Comparison of ENCODE assay signal across 28 mouse cellular contexts in genomic region chr2:104036316-104036715, GRCm38 (mm10). TPM values are rescaled to one million over a fixed set of nuclear protein-coding genes. Genes with fewer than 3 reads are reported as not detected.
A peak's percentile ranks its signal among the peaks of the same experiment; 100 is the strongest.
DNase-seq lines count a peak whose midpoint lies in the region; ATAC-seq and TF ChIP-seq lines count a peak whose summit lies in the region.
"Had no signal": no experiment of that assay in that cellular context is flagged by ENCODE, and none has a peak within 500 bp of the region (broad histone marks: within the 10 kb centered on the region; RNA-seq: fewer than 3 reads in every experiment).

No protein-coding gene starts in this region.

- no peaks in the 10 kb centered on the region for H3K9me3 ChIP-seq in liver, embryonic 12.5 days (replicated peaks)
- no peaks in the 10 kb centered on the region for H3K9me3 ChIP-seq in liver, postnatal 0 days (ENCODE audit: low read length)
- H3K9me3 ChIP-seq in MEL (replicated peaks; ENCODE audit: insufficient read depth, low read length), result no peaks in the 10 kb centered on the region
- no peaks in the 10 kb centered on the region for H3K9me3 ChIP-seq in hindbrain, embryonic 10.5 days
- no peaks in the 10 kb centered on the region for H3K9me3 ChIP-seq in lung, postnatal 0 days (ENCODE audit: low read length)
- H3K9me3 ChIP-seq: embryonic facial prominence, embryonic 10.5 days; embryonic facial prominence, embryonic 12.5 days; forebrain, embryonic 13.5 days; forebrain, embryonic 15.5 days; G1E had no signal

- H3K9ac ChIP-seq in liver, embryonic 12.5 days, result no peak overlapping the region
- no peak overlapping the region for H3K9ac ChIP-seq in liver, postnatal 0 days (replicated peaks)
- no peak overlapping the region for H3K9ac ChIP-seq in MEL (ENCODE audit: control insufficient read depth, low read depth, low read length, poor library complexity, severe bottlenecking)
- H3K9ac ChIP-seq in lung, postnatal 0 days (replicated peaks; ENCODE audit: low read depth), result no peak overlapping the region
- H3K9ac ChIP-seq: embryonic facial prominence, embryonic 12.5 days; forebrain, embryonic 13.5 days; forebrain, embryonic 15.5 days; forebrain, postnatal 0 days had no signal

- no peak for TF ChIP-seq RAD21 in MEL (IDR thresholded peaks at IDR 0.05; ENCODE audit: low read depth, low read length)

- H3K4me3 ChIP-seq in liver, embryonic 12.5 days, result no peak overlapping the region
- H3K4me3 ChIP-seq in liver, postnatal 0 days (ENCODE audit: low read depth, low read length), result no peak overlapping the region
- H3K4me3 ChIP-seq in MEL (ENCODE audit: control insufficient read depth in 1 of 2, insufficient read depth in 1 of 2, low read depth in 2 of 2, low read length in 2 of 2), result no peak overlapping the region
- no peak overlapping the region for H3K4me3 ChIP-seq in hindbrain, embryonic 10.5 days
- H3K4me3 ChIP-seq in lung, postnatal 0 days (ENCODE audit: low read depth, low read length), result no peak overlapping the region
- H3K4me3 ChIP-seq: embryonic facial prominence, embryonic 10.5 days; embryonic facial prominence, embryonic 12.5 days; forebrain, embryonic 13.5 days; forebrain, embryonic 15.5 days had no signal

- H3K79me2 ChIP-seq in MEL (ENCODE audit: control insufficient read depth, insufficient read depth, low read length, poor library complexity), result no peaks in the 10 kb centered on the region; the same call in 1 of the 2 replicates

- ATAC-seq in liver, embryonic 12.5 days, result no peak
- ATAC-seq in liver, postnatal 0 days, result no peak
- ATAC-seq in lung, postnatal 0 days, result no peak
- ATAC-seq: CD4-positive, CD25-positive, alpha-beta regulatory T cell, adult 4 months; forebrain, embryonic 13.5 days; forebrain, embryonic 15.5 days; forebrain, postnatal 0 days had no signal

- H3K36me3 ChIP-seq in liver, embryonic 12.5 days, result peaks cover 90% of the 10 kb centered on the region
- H3K36me3 ChIP-seq in liver, postnatal 0 days (replicated peaks; ENCODE audit: insufficient read depth, low read length), result peaks cover 67% of the 10 kb centered on the region
- peaks cover 8 to 15% of the 10 kb centered on the region in 2 experiments for H3K36me3 ChIP-seq in MEL (ENCODE audit: control insufficient read depth in 1 of 2, insufficient read depth in 2 of 2, low read length in 2 of 2)
- peaks cover 70% of the 10 kb centered on the region for H3K36me3 ChIP-seq in hindbrain, embryonic 10.5 days
- H3K36me3 ChIP-seq in lung, postnatal 0 days (ENCODE audit: insufficient read depth, low read length), result peaks cover 8% of the 10 kb centered on the region; the same call in 1 of the 2 replicates

- no peaks in the 10 kb centered on the region for H3K27me3 ChIP-seq in liver, embryonic 12.5 days (replicated peaks)
- H3K27me3 ChIP-seq in liver, postnatal 0 days (ENCODE audit: insufficient read depth, low read length), result no peaks in the 10 kb centered on the region
- H3K27me3 ChIP-seq in MEL (ENCODE audit: control insufficient read depth in 1 of 2, insufficient read depth in 2 of 2, low read length in 2 of 2), result no peaks in the 10 kb centered on the region
- H3K27me3 ChIP-seq in hindbrain, embryonic 10.5 days (ENCODE audit: insufficient read depth, poor library complexity, severe bottlenecking), result no peaks in the 10 kb centered on the region
- no peaks in the 10 kb centered on the region for H3K27me3 ChIP-seq in lung, postnatal 0 days (replicated peaks; ENCODE audit: insufficient read depth, low read length)
- H3K27me3 ChIP-seq: CH12.LX; embryonic facial prominence, embryonic 12.5 days; forebrain, embryonic 13.5 days; forebrain, embryonic 15.5 days had no signal

- no peak for TF ChIP-seq CTCF in liver, postnatal 0 days (IDR thresholded peaks at IDR 0.05; ENCODE audit: low read depth)
- TF ChIP-seq CTCF in MEL (IDR thresholded peaks at IDR 0.05 in 2 of 3, conservative IDR thresholded peaks at IDR 0.05 in 1 of 3; ENCODE audit: control insufficient read depth in 1 of 3, insufficient read depth in 1 of 3, low read depth in 2 of 3, low read length in 3 of 3, poor library complexity in 1 of 3, severe bottlenecking in 1 of 3), result no peak
- TF ChIP-seq CTCF in lung, postnatal 0 days (IDR thresholded peaks at IDR 0.05), result no peak

- WGBS in liver, embryonic 12.5 days (ENCODE audit: insufficient replicate concordance), result 69% methylated on average over 3 of the region's 3 CpGs
- 72% methylated on average over 3 of the region's 3 CpGs for WGBS in liver, postnatal 0 days (ENCODE audit: insufficient replicate concordance)
- 79% methylated on average over 3 of the region's 3 CpGs for WGBS in hindbrain, embryonic 10.5 days
- 49% methylated on average over 3 of the region's 3 CpGs for WGBS in lung, postnatal 0 days

- no peak overlapping the region for H3K4me2 ChIP-seq in liver, embryonic 12.5 days
- H3K4me2 ChIP-seq in liver, postnatal 0 days (ENCODE audit: low read depth, low read length), result no peak overlapping the region
- no peak overlapping the region for H3K4me2 ChIP-seq in lung, postnatal 0 days (replicated peaks; ENCODE audit: low read depth, low read length)
- H3K4me2 ChIP-seq: embryonic facial prominence, embryonic 12.5 days; forebrain, embryonic 13.5 days; forebrain, embryonic 15.5 days had no signal

- peak; percentile 72 for DNase-seq in heart, adult 11 months
- no peak for DNase-seq in heart, postnatal 4 days
- DNase-seq in liver, postnatal 0 days, result no peak
- no peak for DNase-seq in MEL (ENCODE audit: low read depth, low spot score)
- peak; percentile 53 for DNase-seq in brain, adult 2 months (ENCODE audit: low read depth, low spot score)
- no peak for DNase-seq in hindbrain, embryonic 10.5 days (ENCODE audit: low spot score)
- no peak for DNase-seq in lung, postnatal 0 days (ENCODE audit: low spot score)
- DNase-seq: adrenal gland, adult 2 months; adrenal gland, postnatal 10 days; adrenal gland, postnatal 25 days; cerebellum, adult 11-12 months; cerebellum, adult 9-10 months; cerebellum, postnatal 10 days; cerebellum, postnatal 25 days; forebrain, postnatal 0 days had no signal

- TF ChIP-seq POLR2A in MEL (IDR thresholded peaks at IDR 0.05; ENCODE audit: control insufficient read depth in 1 of 2, insufficient read depth in 1 of 2, low read depth in 1 of 2, low read length in 2 of 2, poor library complexity in 1 of 2), result no peak

- H3K4me1 ChIP-seq in liver, embryonic 12.5 days, result peaks cover 21% of the 10 kb centered on the region
- H3K4me1 ChIP-seq in liver, postnatal 0 days (ENCODE audit: insufficient read depth), result peaks cover 7% of the 10 kb centered on the region
- H3K4me1 ChIP-seq in MEL (ENCODE audit: control insufficient read depth in 1 of 2, insufficient read depth in 2 of 2, low read length in 2 of 2), result no peaks in the 10 kb centered on the region
- H3K4me1 ChIP-seq in hindbrain, embryonic 10.5 days (replicated peaks), result no peaks in the 10 kb centered on the region
- H3K4me1 ChIP-seq in lung, postnatal 0 days (ENCODE audit: insufficient read depth, low read depth, low read length), result no peaks in the 10 kb centered on the region
- H3K4me1 ChIP-seq: embryonic facial prominence, embryonic 10.5 days; embryonic facial prominence, embryonic 12.5 days; forebrain, embryonic 13.5 days; forebrain, embryonic 15.5 days had no signal

- TF ChIP-seq EP300 in liver, postnatal 0 days (IDR thresholded peaks at IDR 0.05; ENCODE audit: low read depth), result no peak
- no peak for TF ChIP-seq EP300 in MEL (IDR thresholded peaks at IDR 0.05; ENCODE audit: low read depth in 1 of 2, low read length in 2 of 2)
- no peak for TF ChIP-seq EP300 in lung, postnatal 0 days (IDR thresholded peaks at IDR 0.05)

- H3K27ac ChIP-seq in liver, embryonic 12.5 days, result peak overlapping the region; percentile 27
- no peak overlapping the region for H3K27ac ChIP-seq in liver, postnatal 0 days (ENCODE audit: low read depth)
- no peak overlapping the region for H3K27ac ChIP-seq in MEL (ENCODE audit: control insufficient read depth, low read depth, low read length)
- no peak overlapping the region for H3K27ac ChIP-seq in hindbrain, embryonic 10.5 days
- H3K27ac ChIP-seq in lung, postnatal 0 days (ENCODE audit: low read length), result no peak overlapping the region
- H3K27ac ChIP-seq: embryonic facial prominence, embryonic 10.5 days; embryonic facial prominence, embryonic 12.5 days; forebrain, embryonic 13.5 days; forebrain, embryonic 15.5 days had no signal

RNA-seq across cellular contexts. Expression of gene 4931422A03Rik, which starts 8.2 kb away (rescaled TPM):
- not detected for total RNA-seq in heart, postnatal 4 days (2021)
- 2.1 and 2.4 TPM in 2 replicates for polyA plus RNA-seq in liver, embryonic 12.5 days (2016; fragmentation: Nextera tagmentation; extraction: Ambion mirVana)
- 1.0 and 1.5 TPM in 2 replicates for polyA plus RNA-seq in liver, postnatal 0 days (2015; fragmentation: Nextera tagmentation; extraction: Ambion mirVana)
- 0.50 TPM in 1 of 2 replicates, not detected in the other for total RNA-seq in MEL (2012; rRNA removed)
- 1 to 10 TPM in 1 of 2 experiments, not detected in 1; 4.9 TPM for polyA plus RNA-seq in MEL (2012; ENCODE audit: insufficient read depth in 1 of 2, insufficient read length in 2 of 2, low read depth in 1 of 2, low replicate concordance in 2 of 2, missing spikeins in 1 of 2)
- 1.4 and 2.0 TPM in 2 replicates for polyA plus RNA-seq in hindbrain, embryonic 10.5 days (2016; fragmentation: Nextera tagmentation; extraction: Ambion mirVana)
- 1.4 and 1.6 TPM in 2 replicates for polyA plus RNA-seq in lung, postnatal 0 days (2015; fragmentation: Nextera tagmentation; extraction: Ambion mirVana)
- total RNA-seq: adrenal gland, adult 2 months; adrenal gland, postnatal 10 days; adrenal gland, postnatal 25 days; forebrain, postnatal 0 days had no signal
- polyA plus RNA-seq: adrenal gland, adult 2 months; cerebellum, adult 2 months; cortical plate, adult 2 months; G1E had no signal

RNA-seq across cellular contexts. Expression of gene Fbxo3, which starts 8.8 kb away (rescaled TPM):
- total RNA-seq in heart, postnatal 4 days (2021), result 10 to 100 TPM; 42.6 to 46.6 TPM
- polyA plus RNA-seq in liver, embryonic 12.5 days (2016; fragmentation: Nextera tagmentation; extraction: Ambion mirVana), result 60.1 and 62.2 TPM in 2 replicates
- polyA plus RNA-seq in liver, postnatal 0 days (2015; fragmentation: Nextera tagmentation; extraction: Ambion mirVana), result 41.6 and 41.9 TPM in 2 replicates
- 30.9 and 32.7 TPM in 2 replicates for total RNA-seq in MEL (2012; rRNA removed)
- 10 to 100 TPM; 41.9 to 55.4 TPM for polyA plus RNA-seq in MEL (2012; ENCODE audit: insufficient read depth in 1 of 2, insufficient read length in 2 of 2, low read depth in 1 of 2, low replicate concordance in 2 of 2, missing spikeins in 1 of 2)
- 40.6 and 42.8 TPM in 2 replicates for polyA plus RNA-seq in hindbrain, embryonic 10.5 days (2016; fragmentation: Nextera tagmentation; extraction: Ambion mirVana)
- polyA plus RNA-seq in lung, postnatal 0 days (2015; fragmentation: Nextera tagmentation; extraction: Ambion mirVana), result 38.3 and 40.9 TPM in 2 replicates

RNA-seq across cellular contexts. Expression of gene Gm10912, which starts 29.3 kb away (rescaled TPM):
- total RNA-seq in heart, postnatal 4 days (2021), result under 1 TPM; 0.17 to 0.29 TPM
- not detected in 2 replicates for polyA plus RNA-seq in liver, embryonic 12.5 days (2016; fragmentation: Nextera tagmentation; extraction: Ambion mirVana)
- polyA plus RNA-seq in liver, postnatal 0 days (2015; fragmentation: Nextera tagmentation; extraction: Ambion mirVana), result 0.11 TPM in 1 of 2 replicates, not detected in the other
- total RNA-seq in MEL (2012; rRNA removed), result 0.08 TPM in 1 of 2 replicates, not detected in the other
- under 1 TPM in 1 of 2 experiments, not detected in 1; 0.06 TPM for polyA plus RNA-seq in MEL (2012; ENCODE audit: insufficient read depth in 1 of 2, insufficient read length in 2 of 2, low read depth in 1 of 2, low replicate concordance in 2 of 2, missing spikeins in 1 of 2)
- not detected in 2 replicates for polyA plus RNA-seq in hindbrain, embryonic 10.5 days (2016; fragmentation: Nextera tagmentation; extraction: Ambion mirVana)
- not detected in 2 replicates for polyA plus RNA-seq in lung, postnatal 0 days (2015; fragmentation: Nextera tagmentation; extraction: Ambion mirVana)
- total RNA-seq: CH12.LX; forebrain, postnatal 0 days had no signal
- polyA plus RNA-seq: embryonic facial prominence, embryonic 10.5 days; embryonic facial prominence, embryonic 12.5 days; embryonic facial prominence, embryonic 14.5 days; forebrain, embryonic 11.5 days; forebrain, embryonic 13.5 days; forebrain, embryonic 15.5 days; forebrain, postnatal 0 days; G1E had no signal

RNA-seq across cellular contexts. Expression of gene Gm10799, which starts 32.0 kb away (rescaled TPM):
- not detected for total RNA-seq in heart, postnatal 4 days (2021)
- not detected in 2 replicates for polyA plus RNA-seq in liver, embryonic 12.5 days (2016; fragmentation: Nextera tagmentation; extraction: Ambion mirVana)
- polyA plus RNA-seq in liver, postnatal 0 days (2015; fragmentation: Nextera tagmentation; extraction: Ambion mirVana), result not detected in 2 replicates
- total RNA-seq in MEL (2012; rRNA removed), result not detected in 2 replicates
- not detected for polyA plus RNA-seq in MEL (2012; ENCODE audit: insufficient read depth in 1 of 2, insufficient read length in 2 of 2, low read depth in 1 of 2, low replicate concordance in 2 of 2, missing spikeins in 1 of 2)
- polyA plus RNA-seq in hindbrain, embryonic 10.5 days (2016; fragmentation: Nextera tagmentation; extraction: Ambion mirVana), result not detected in 2 replicates
- not detected in 2 replicates for polyA plus RNA-seq in lung, postnatal 0 days (2015; fragmentation: Nextera tagmentation; extraction: Ambion mirVana)
- total RNA-seq: adrenal gland, adult 2 months; adrenal gland, postnatal 10 days; adrenal gland, postnatal 25 days; adrenal gland, postnatal 4 days; CH12.LX; forebrain, postnatal 0 days; G1E had no signal
- polyA plus RNA-seq: adrenal gland, adult 2 months; CD4-positive, CD25-positive, alpha-beta regulatory T cell, adult 4 months; cerebellum, adult 2 months; cortical plate, adult 2 months; embryonic facial prominence, embryonic 10.5 days; embryonic facial prominence, embryonic 12.5 days; embryonic facial prominence, embryonic 14.5 days; forebrain, embryonic 11.5 days; forebrain, embryonic 13.5 days; forebrain, embryonic 15.5 days; forebrain, postnatal 0 days; G1E had no signal

RNA-seq across cellular contexts. Expression of gene Cd59b, which starts 33.3 kb away (rescaled TPM):
- total RNA-seq in heart, postnatal 4 days (2021), result 1 to 10 TPM; 1.2 to 1.8 TPM
- 10.4 and 13.2 TPM in 2 replicates for polyA plus RNA-seq in liver, embryonic 12.5 days (2016; fragmentation: Nextera tagmentation; extraction: Ambion mirVana)
- 4.4 and 4.5 TPM in 2 replicates for polyA plus RNA-seq in liver, postnatal 0 days (2015; fragmentation: Nextera tagmentation; extraction: Ambion mirVana)
- not detected in 2 replicates for total RNA-seq in MEL (2012; rRNA removed)
- under 1 TPM in 1 of 2 experiments, not detected in 1; 0.38 TPM for polyA plus RNA-seq in MEL (2012; ENCODE audit: insufficient read depth in 1 of 2, insufficient read length in 2 of 2, low read depth in 1 of 2, low replicate concordance in 2 of 2, missing spikeins in 1 of 2)
- 2.3 and 4.0 TPM in 2 replicates for polyA plus RNA-seq in hindbrain, embryonic 10.5 days (2016; fragmentation: Nextera tagmentation; extraction: Ambion mirVana)
- polyA plus RNA-seq in lung, postnatal 0 days (2015; fragmentation: Nextera tagmentation; extraction: Ambion mirVana), result 3.7 and 4.2 TPM in 2 replicates
- polyA plus RNA-seq: G1E had no signal

Comparison
In these comparisons a context has a peak if more than half of its experiments do, and no peak if none do; other contexts are left out.
1. DNase-seq: peak in heart, adult 11 months (single experiment) and brain, adult 2 months (single experiment); none in heart, postnatal 4 days (single experiment), liver, postnatal 0 days (single experiment), MEL (single experiment), hindbrain, embryonic 10.5 days (single experiment) and lung, postnatal 0 days (single experiment).